Mouse (Mus musculus): ENCODE measurements around the gene Atp23.
"Not testable (repeated sequence)": the region's sequence is repeated elsewhere in the genome, so short reads cannot be mapped to it uniquely, and the experiment has no call there.

Gene Atp23

DNA sequence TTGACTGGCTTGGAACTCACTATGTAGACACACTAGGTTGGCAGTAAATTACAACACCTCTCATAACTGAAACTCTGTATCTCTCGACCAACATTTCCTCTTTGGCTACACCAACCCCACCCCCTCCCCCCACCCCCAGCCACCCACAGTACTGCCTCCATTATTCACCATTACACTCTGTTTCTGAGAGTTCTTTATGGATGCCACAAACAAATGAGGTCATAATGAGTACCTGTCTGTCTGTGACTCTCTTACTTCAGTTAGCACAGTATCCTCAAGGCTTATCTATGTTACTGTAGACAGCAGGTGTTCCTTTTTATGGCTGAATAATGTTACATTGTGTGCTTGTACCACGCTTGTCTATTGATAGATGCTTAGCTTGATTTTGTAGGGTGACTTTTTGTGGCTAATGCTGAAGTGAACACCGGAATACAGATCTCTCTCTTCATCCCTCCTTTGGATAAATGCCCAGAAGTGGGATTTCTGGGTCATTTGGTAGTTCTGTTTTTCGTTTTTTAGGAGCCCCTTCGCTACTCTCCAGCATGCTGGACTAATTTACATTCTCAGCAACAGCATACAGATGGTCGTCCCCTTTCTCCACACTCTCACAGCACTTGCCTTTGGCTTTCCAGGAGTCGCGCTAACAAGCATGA, 73.1 kb downstream of the Atp23 start:
- no peak for DNase-seq (ENCODE audit: extremely low read depth, insufficient read length, low spot score)

DNA sequence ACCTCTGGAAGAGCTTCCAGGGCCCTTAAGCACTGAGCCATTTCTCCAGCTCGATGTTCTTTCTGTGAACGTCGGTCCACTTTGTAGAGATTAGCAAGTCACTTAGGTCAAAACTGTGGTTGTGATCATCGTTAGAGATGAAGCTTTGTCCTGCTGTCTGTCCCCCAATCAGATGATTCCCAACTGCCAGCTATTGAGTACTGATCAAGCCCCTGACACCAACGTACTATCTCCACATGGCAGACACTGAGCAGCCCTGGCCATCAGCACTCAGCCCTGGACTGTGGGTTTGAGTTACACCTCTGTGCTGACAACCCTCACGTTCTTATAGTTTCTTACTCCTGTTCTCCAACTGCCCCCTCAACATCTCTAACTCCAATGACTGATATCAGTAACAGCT, 74.2 kb downstream of the Atp23 start:
- DNase-seq (ENCODE audit: extremely low read depth, insufficient read length, low spot score), result no peak

- DNase-seq (ENCODE audit: extremely low read depth, insufficient read length, low spot score), result not testable (repeated sequence)
Measured at GRCm38 (mm10) chr10:126826216-126826615, 74.9 kb downstream of the Atp23 start.

DNA sequence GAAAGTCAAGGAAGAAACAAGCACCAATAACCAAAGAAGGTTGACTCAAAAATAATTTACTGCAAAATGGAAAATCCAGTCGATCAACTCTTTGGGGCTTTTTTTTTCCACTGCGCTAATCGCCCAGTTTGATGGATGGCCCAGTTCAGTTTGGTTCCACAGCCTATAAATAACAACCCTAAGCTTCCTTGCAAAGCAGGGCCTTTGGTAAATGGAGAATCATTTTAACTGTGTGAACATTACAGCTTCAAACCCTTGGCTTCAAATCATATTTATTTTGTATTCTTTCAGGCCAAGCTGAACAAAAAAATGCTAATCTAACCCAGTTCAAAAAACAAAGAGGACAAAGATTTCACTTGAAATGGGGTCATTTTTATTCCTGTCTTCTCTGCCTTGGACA, 78.7 kb downstream of the Atp23 start:
- DNase-seq (ENCODE audit: extremely low read depth, insufficient read length, low spot score), result no peak
